Mouse (Mus musculus) embryonic facial prominence, embryonic 15.5 days (tissue): ENCODE measurements at regions not wholly inside any gene's neighbourhood (a gene's known extent, or its start where the extent isn't known, plus 50 kb on each side); places are given as distances from the start of the nearest gene placed in this dataset.

Experiments used
- ATAC-seq: fragments of 200-750 bp; cut with Nextera tagmentation; 2 replicates; pipeline ENCODE4 v1.8.0; 2017; ENCODE audit warnings: low read depth, moderate TSS enrichment; ENCODE audit not compliant: insufficient number of reproducible peaks, low FRiP score, low TSS enrichment
- H3K27ac ChIP-seq: fragments of 300-500 bp; sonication (generic); replicated peaks from 2 replicates; pipeline ENCODE4 v1.5.1; 2015; ENCODE audit warnings: mild to moderate bottlenecking, inconsistent platforms
- H3K27me3 ChIP-seq: fragments of 300-500 bp; sonication (generic); 2 replicates; pipeline ENCODE4 v1.6.1; 2015; ENCODE audit warnings: inconsistent platforms
- H3K36me3 ChIP-seq: fragments of 300-500 bp; sonication (generic); 2 replicates; pipeline ENCODE4 v1.6.1; 2015; ENCODE audit warnings: mild to moderate bottlenecking, inconsistent platforms
- H3K4me1 ChIP-seq: fragments of 300-500 bp; sonication (generic); 2 replicates; pipeline ENCODE4 v1.6.1; 2015; ENCODE audit warnings: inconsistent platforms
- H3K4me2 ChIP-seq: fragments of 300-500 bp; sonication (generic); replicated peaks from 2 replicates; pipeline ENCODE4 v1.6.1; 2015; ENCODE audit warnings: mild to moderate bottlenecking, inconsistent platforms
- H3K4me3 ChIP-seq: fragments of 300-500 bp; sonication (generic); replicated peaks from 2 replicates; pipeline ENCODE4 v1.5.1; 2015; ENCODE audit warnings: mild to moderate bottlenecking, inconsistent platforms
- H3K9ac ChIP-seq: fragments of 300-500 bp; sonication (generic); 2 replicates; pipeline ENCODE4 v1.6.1; 2015; ENCODE audit warnings: inconsistent platforms
- H3K9me3 ChIP-seq: fragments of 300-500 bp; sonication (generic); replicated peaks from 2 replicates; pipeline ENCODE4 v1.6.1; 2016; ENCODE audit warnings: inconsistent platforms
- WGBS: fragments of 180-500 bp; shearing (Covaris S2); methylation state at CpG from one replicate; pipeline ENCODE4 v1.1.7; 2015; 5-methylcytosine and 5-hydroxymethylcytosine counted together

GRCm38 (mm10) chr7:136640771-136641170, 253.6 kb upstream of the Mgmt start:
- Histone ChIP-seq H3K4me1 (peaks cover 12% of the 10 kb centered on the region), H3K9me3 (no peaks in the 10 kb centered on the region), H3K4me2 (no peak overlapping the region), H3K27ac (no peak overlapping the region), H3K27me3 (no peaks in the 10 kb centered on the region), H3K9ac (no peak overlapping the region), H3K36me3 (no peaks in the 10 kb centered on the region), H3K4me3 (no peak overlapping the region)
- ATAC-seq: no peak
- WGBS: 83% methylated on average over 7 of the region's 7 CpGs

- no peaks in the 10 kb centered on the region for H3K36me3 ChIP-seq
- H3K4me3 ChIP-seq: no peak overlapping the region
- 83% methylated on average over 4 of the region's 4 CpGs for WGBS
- no peaks in the 10 kb centered on the region for H3K27me3 ChIP-seq
- no peaks in the 10 kb centered on the region for H3K9me3 ChIP-seq
- no peak overlapping the region for H3K27ac ChIP-seq
- no peak overlapping the region for H3K4me2 ChIP-seq
- H3K4me1 ChIP-seq: peaks cover 6% of the 10 kb centered on the region; the same call in 1 of the 2 replicates
- no peak overlapping the region for H3K9ac ChIP-seq
- ATAC-seq: no peak
Observed at GRCm38 (mm10) chr7:136649796-136650195, 244.6 kb upstream of the Mgmt start.

GRCm38 (mm10) chr7:136659930-136660329, 234.5 kb upstream of the Mgmt start:
- Histone ChIP-seq H3K4me2 (no peak overlapping the region), H3K9me3 (no peaks in the 10 kb centered on the region), H3K36me3 (no peaks in the 10 kb centered on the region), H3K9ac (no peak overlapping the region), H3K27ac (no peak overlapping the region), H3K4me1 (0 out of 2 replicates have a peak, but pooled peaks cover 6% of the 10 kb centered on the region), H3K4me3 (no peak overlapping the region), H3K27me3 (no peaks in the 10 kb centered on the region)
- no peak for ATAC-seq

- H3K4me2 ChIP-seq: no peak overlapping the region
Observed at GRCm38 (mm10) chr7:136660401-136660800, 234.0 kb upstream of the Mgmt start.

GRCm38 (mm10) chr7:136664424-136665082, 229.9 kb upstream of the Mgmt start:
- no peaks in the 10 kb centered on the region for H3K36me3 ChIP-seq
- no peak overlapping the region for H3K9ac ChIP-seq
- no peaks in the 10 kb centered on the region for H3K27me3 ChIP-seq
- 67% methylated on average over 10 of the region's 10 CpGs for WGBS
- 0 out of 2 replicates have a peak, but pooled peaks cover 6% of the 10 kb centered on the region for H3K4me1 ChIP-seq
- no peaks in the 10 kb centered on the region for H3K9me3 ChIP-seq
- H3K27ac ChIP-seq: no peak overlapping the region
- no peak for ATAC-seq
- H3K4me2 ChIP-seq: no peak overlapping the region
- H3K4me3 ChIP-seq: no peak overlapping the region

More at GRCm38 (mm10) chr7:136660401-136660800, 234.0 kb upstream of the Mgmt start:
- Histone ChIP-seq H3K27ac (no peak overlapping the region), H3K4me3 (no peak overlapping the region), H3K27me3 (no peaks in the 10 kb centered on the region), H3K4me1 (0 out of 2 replicates have a peak, but pooled peaks cover 6% of the 10 kb centered on the region), H3K36me3 (no peaks in the 10 kb centered on the region), H3K9ac (no peak overlapping the region), H3K9me3 (no peaks in the 10 kb centered on the region)
- no peak for ATAC-seq
- WGBS: 71% methylated on average over 2 of the region's 2 CpGs

- Histone ChIP-seq H3K9me3 (no peaks in the 10 kb centered on the region), H3K27ac (no peak overlapping the region), H3K27me3 (no peaks in the 10 kb centered on the region), H3K4me1 (0 out of 2 replicates have a peak, but pooled peaks cover 6% of the 10 kb centered on the region), H3K36me3 (no peaks in the 10 kb centered on the region), H3K4me3 (no peak overlapping the region), H3K4me2 (no peak overlapping the region), H3K9ac (no peak overlapping the region)
- 89% methylated on average over 2 of the region's 2 CpGs for WGBS
- no peak for ATAC-seq
Observed at GRCm38 (mm10) chr7:136665901-136666300, 228.5 kb upstream of the Mgmt start.

- Histone ChIP-seq H3K27ac (no peak overlapping the region), H3K9me3 (no peaks in the 10 kb centered on the region), H3K9ac (no peak overlapping the region), H3K4me3 (no peak overlapping the region), H3K4me1 (0 out of 2 replicates have a peak, but pooled peaks cover 6% of the 10 kb centered on the region), H3K36me3 (no peaks in the 10 kb centered on the region), H3K4me2 (no peak overlapping the region), H3K27me3 (no peaks in the 10 kb centered on the region)
- WGBS: 13% methylated on average over 6 of the region's 6 CpGs
- no peak for ATAC-seq
Observed at GRCm38 (mm10) chr7:136666707-136667106, 227.7 kb upstream of the Mgmt start.

GRCm38 (mm10) chr7:136670675-136671074, 223.7 kb upstream of the Mgmt start:
- no peak for ATAC-seq
- H3K27me3 ChIP-seq: 0 out of 2 replicates have a peak, but pooled peaks cover 3% of the 10 kb centered on the region

GRCm38 (mm10) chr7:136674159-136674558, 220.3 kb upstream of the Mgmt start:
- 58% methylated on average over 5 of the region's 5 CpGs for WGBS
- H3K36me3 ChIP-seq: no peaks in the 10 kb centered on the region
- no peak overlapping the region for H3K9ac ChIP-seq
- no peak overlapping the region for H3K4me3 ChIP-seq
- H3K4me2 ChIP-seq: no peak overlapping the region
- no peak overlapping the region for H3K27ac ChIP-seq
- peaks cover 11% of the 10 kb centered on the region; the same call in 1 of the 2 replicates for H3K27me3 ChIP-seq
- ATAC-seq: no peak
- H3K4me1 ChIP-seq: no peaks in the 10 kb centered on the region
- H3K9me3 ChIP-seq: no peaks in the 10 kb centered on the region

More at GRCm38 (mm10) chr7:136670675-136671074, 223.7 kb upstream of the Mgmt start:
- Histone ChIP-seq H3K9me3 (no peaks in the 10 kb centered on the region), H3K4me2 (no peak overlapping the region), H3K9ac (no peak overlapping the region), H3K27ac (no peak overlapping the region), H3K4me1 (no peaks in the 10 kb centered on the region), H3K36me3 (no peaks in the 10 kb centered on the region), H3K4me3 (no peak overlapping the region)
- 42% methylated on average over 7 of the region's 7 CpGs for WGBS

GRCm38 (mm10) chr7:136675041-136675440, 219.4 kb upstream of the Mgmt start:
- H3K36me3 ChIP-seq: no peaks in the 10 kb centered on the region
- no peak overlapping the region for H3K9ac ChIP-seq
- H3K9me3 ChIP-seq: no peaks in the 10 kb centered on the region
- no peak overlapping the region for H3K4me2 ChIP-seq
- H3K4me1 ChIP-seq: no peaks in the 10 kb centered on the region
- 56% methylated on average over 5 of the region's 5 CpGs for WGBS
- H3K4me3 ChIP-seq: no peak overlapping the region
- ATAC-seq: no peak
- no peak overlapping the region for H3K27ac ChIP-seq
- peaks cover 11% of the 10 kb centered on the region; the same call in 1 of the 2 replicates for H3K27me3 ChIP-seq

GRCm38 (mm10) chr7:136676104-136676503, 218.3 kb upstream of the Mgmt start:
- 31% methylated on average over 6 of the region's 6 CpGs for WGBS
- Histone ChIP-seq H3K27me3 (peaks cover 11% of the 10 kb centered on the region; the same call in 1 of the 2 replicates), H3K4me1 (no peaks in the 10 kb centered on the region), H3K36me3 (no peaks in the 10 kb centered on the region), H3K9ac (no peak overlapping the region), H3K4me2 (no peak overlapping the region), H3K4me3 (no peak overlapping the region), H3K27ac (no peak overlapping the region), H3K9me3 (no peaks in the 10 kb centered on the region)
- no peak for ATAC-seq
